Mouse (Mus musculus): ENCODE data around the gene Gm21974. TPM values are rescaled to one million over a fixed set of nuclear protein-coding genes. Genes with fewer than 3 reads are reported as not detected.
"Not testable (repeated sequence)": the region's sequence is repeated elsewhere in the genome, so short reads cannot be mapped to it uniquely, and the experiment has no call there.

The Gm21974 gene
- polyA plus RNA-seq, 1 experiment from 2014 or later = not detected

GRCm38 (mm10) chr7:127899997-127900396 lies 4.7 kb upstream of the Gm21974 start:
- Histone ChIP-seq H3K27ac (no peak overlapping the region), H3K79me2 (ENCODE audit: inconsistent target) (peaks cover 8% of the 10 kb centered on the region; the same call in 1 of the 2 replicates), H3K36me3 (ENCODE audit: inconsistent target) (no peaks in the 10 kb centered on the region), H3K4me3 (ENCODE audit: inconsistent target) (no peak overlapping the region)
- 63% methylated on average over 7 of the region's 7 CpGs for WGBS (ENCODE audit: missing documents)

GRCm38 (mm10) chr7:127898179-127898956 lies 3.1 kb upstream of the Gm21974 start:
- Histone ChIP-seq H3K4me3 (ENCODE audit: inconsistent target) (no peak overlapping the region), H3K27ac (no peak overlapping the region), H3K79me2 (ENCODE audit: inconsistent target) (no peaks in the 10 kb centered on the region), H3K36me3 (ENCODE audit: inconsistent target) (no peaks in the 10 kb centered on the region)
- 72% methylated on average over 9 of the region's 10 CpGs for WGBS (ENCODE audit: missing documents)

- Histone ChIP-seq H3K4me3 (ENCODE audit: inconsistent target) (no peak overlapping the region), H3K27ac (no peak overlapping the region), H3K36me3 (ENCODE audit: inconsistent target) (no peaks in the 10 kb centered on the region; the same call in 1 of the 2 replicates), H3K79me2 (ENCODE audit: inconsistent target) (no peaks in the 10 kb centered on the region)
- WGBS (ENCODE audit: missing documents) = 98% methylated on average over 7 of the region's 7 CpGs
Observed at GRCm38 (mm10) chr7:127897542-127897941, 2.3 kb upstream of the Gm21974 start.

GRCm38 (mm10) chr7:127896384-127896783 lies 1.1 kb upstream of the Gm21974 start:
- Histone ChIP-seq H3K27ac (no peak overlapping the region), H3K4me3 (ENCODE audit: inconsistent target) (no peak overlapping the region), H3K79me2 (ENCODE audit: inconsistent target) (no peaks in the 10 kb centered on the region), H3K36me3 (ENCODE audit: inconsistent target) (no peaks in the 10 kb centered on the region; the same call in 1 of the 2 replicates)
- WGBS (ENCODE audit: missing documents) = 75% methylated on average over 11 of the region's 13 CpGs

- not testable (repeated sequence) for H3K36me3 ChIP-seq (ENCODE audit: inconsistent target); H3K79me2 ChIP-seq (ENCODE audit: inconsistent target); H3K27ac ChIP-seq
- peak overlapping the region; percentile 58 for H3K4me3 ChIP-seq (ENCODE audit: inconsistent target)
- WGBS (ENCODE audit: missing documents) = 67% methylated on average over 6 of the region's 7 CpGs
Observed at GRCm38 (mm10) chr7:127895891-127896290, 637 bp upstream of the Gm21974 start.

- Histone ChIP-seq H3K4me3 (ENCODE audit: inconsistent target) (no peak overlapping the region), H3K27ac (no peak overlapping the region), H3K36me3 (ENCODE audit: inconsistent target) (peaks cover 7% of the 10 kb centered on the region; the same call in 1 of the 2 replicates), H3K79me2 (ENCODE audit: inconsistent target) (no peaks in the 10 kb centered on the region)
- WGBS (ENCODE audit: missing documents) = 85% methylated on average over 5 of the region's 5 CpGs
Observed at GRCm38 (mm10) chr7:127894480-127894879, 774 bp downstream of the Gm21974 start.

- H3K79me2 ChIP-seq (ENCODE audit: inconsistent target) = no peaks in the 10 kb centered on the region; the same call in 1 of the 2 replicates
- WGBS (ENCODE audit: missing documents) = 93% methylated on average over 4 of the region's 4 CpGs
- peaks cover 41% of the 10 kb centered on the region for H3K36me3 ChIP-seq (ENCODE audit: inconsistent target)
- no peak within 1 kb of the TSS for H3K27ac ChIP-seq
- H3K4me3 ChIP-seq (ENCODE audit: inconsistent target) = no peak within 1 kb of the TSS
Observed at GRCm38 (mm10) chr7:127890798-127891197, 4.5 kb downstream of the Gm21974 start, which contains the start of gene Prss53. Gene Prss53, minus strand, starts transcription at chr7:127890970.

GRCm38 (mm10) chr7:127888821-127889220 lies 6.4 kb downstream of the Gm21974 start:
- Histone ChIP-seq H3K79me2 (ENCODE audit: inconsistent target) (peaks cover 19% of the 10 kb centered on the region; the same call in 1 of the 2 replicates), H3K27ac (no peak overlapping the region), H3K36me3 (ENCODE audit: inconsistent target) (peaks cover 61% of the 10 kb centered on the region), H3K4me3 (ENCODE audit: inconsistent target) (no peak overlapping the region)
- 35% methylated on average over 3 of the region's 3 CpGs for WGBS (ENCODE audit: missing documents)

- Histone ChIP-seq H3K36me3 (ENCODE audit: inconsistent target) (peaks cover 71% of the 10 kb centered on the region), H3K79me2 (ENCODE audit: inconsistent target) (peaks cover 30% of the 10 kb centered on the region; the same call in 1 of the 2 replicates), H3K4me3 (ENCODE audit: inconsistent target) (no peak overlapping the region), H3K27ac (no peak overlapping the region)
- WGBS (ENCODE audit: missing documents) = 95% methylated on average over 3 of the region's 3 CpGs
Observed at GRCm38 (mm10) chr7:127887781-127888180, 7.5 kb downstream of the Gm21974 start.

- WGBS (ENCODE audit: missing documents) = 88% methylated on average over 8 of the region's 8 CpGs
- Histone ChIP-seq H3K4me3 (ENCODE audit: inconsistent target) (no peak overlapping the region), H3K36me3 (ENCODE audit: inconsistent target) (peaks cover 77% of the 10 kb centered on the region), H3K79me2 (ENCODE audit: inconsistent target) (peaks cover 36% of the 10 kb centered on the region; the same call in 1 of the 2 replicates), H3K27ac (no peak overlapping the region)
Observed at GRCm38 (mm10) chr7:127887191-127887590, 8.1 kb downstream of the Gm21974 start.

- 94% methylated on average over 6 of the region's 6 CpGs for WGBS (ENCODE audit: missing documents)
- Histone ChIP-seq H3K36me3 (ENCODE audit: inconsistent target) (peaks cover 83% of the 10 kb centered on the region), H3K79me2 (ENCODE audit: inconsistent target) (peaks cover 42% of the 10 kb centered on the region; the same call in 1 of the 2 replicates), H3K4me3 (ENCODE audit: inconsistent target) (no peak overlapping the region), H3K27ac (no peak overlapping the region)
Observed at GRCm38 (mm10) chr7:127886551-127886950, 8.7 kb downstream of the Gm21974 start.

GRCm38 (mm10) chr7:127885951-127886350 lies 9.3 kb downstream of the Gm21974 start:
- H3K27ac ChIP-seq = no peak overlapping the region
- WGBS (ENCODE audit: missing documents) = 51% methylated on average over 6 of the region's 6 CpGs
- H3K79me2 ChIP-seq (ENCODE audit: inconsistent target) = peaks cover 48% of the 10 kb centered on the region; the same call in 1 of the 2 replicates
- peaks cover 89% of the 10 kb centered on the region for H3K36me3 ChIP-seq (ENCODE audit: inconsistent target)
- H3K4me3 ChIP-seq (ENCODE audit: inconsistent target) = no peak overlapping the region

- no peak overlapping the region for H3K27ac ChIP-seq
- H3K36me3 ChIP-seq (ENCODE audit: inconsistent target) = peaks cover 75% of the 10 kb centered on the region
- H3K4me3 ChIP-seq (ENCODE audit: inconsistent target) = no peak overlapping the region
- WGBS (ENCODE audit: missing documents) = 92% methylated on average over 12 of the region's 12 CpGs
- H3K79me2 ChIP-seq (ENCODE audit: inconsistent target) = peaks cover 86% of the 10 kb centered on the region
Observed at GRCm38 (mm10) chr7:127880431-127880830, 14.8 kb downstream of the Gm21974 start.

- WGBS (ENCODE audit: missing documents) = 100% methylated on average over 9 of the region's 9 CpGs
- Histone ChIP-seq H3K79me2 (ENCODE audit: inconsistent target) (peaks cover 86% of the 10 kb centered on the region), H3K36me3 (ENCODE audit: inconsistent target) (peaks cover 64% of the 10 kb centered on the region), H3K27ac (no peak overlapping the region), H3K4me3 (ENCODE audit: inconsistent target) (no peak overlapping the region)
Observed at GRCm38 (mm10) chr7:127879301-127879700, 16.0 kb downstream of the Gm21974 start.

All from macrophage (primary cell).